Mouse (Mus musculus) embryonic facial prominence, embryonic 13.5 days (tissue): ENCODE results near the gene Pax7. TPM values are rescaled to one million over a fixed set of nuclear protein-coding genes. Genes with fewer than 3 reads are reported as not detected.

Source experiments
- ATAC-seq: fragments of 200-750 bp; cut with Nextera tagmentation; 2 replicates; pipeline ENCODE4 v1.8.0; 2017; ENCODE audit warnings: low read depth; ENCODE audit not compliant: insufficient number of reproducible peaks, insufficient read depth, low FRiP score, low TSS enrichment
- H3K27ac ChIP-seq: fragments of 300-500 bp; sonication (generic); 2 replicates; pipeline ENCODE4 v1.5.1; 2015; ENCODE audit warnings: moderate library complexity, mild to moderate bottlenecking, inconsistent platforms
- H3K27me3 ChIP-seq: fragments of 300-500 bp; sonication (generic); 2 replicates; pipeline ENCODE4 v1.6.1; 2015; ENCODE audit warnings: mild to moderate bottlenecking, inconsistent platforms
- H3K36me3 ChIP-seq: fragments of 300-500 bp; sonication (generic); 2 replicates; pipeline ENCODE4 v1.6.1; 2015; ENCODE audit warnings: mild to moderate bottlenecking, inconsistent platforms
- H3K4me1 ChIP-seq: fragments of 300-500 bp; sonication (generic); 2 replicates; pipeline ENCODE4 v1.6.1; 2015; ENCODE audit warnings: inconsistent platforms
- H3K4me2 ChIP-seq: fragments of 300-500 bp; sonication (generic); 2 replicates; pipeline ENCODE4 v1.6.1; 2015; ENCODE audit warnings: moderate library complexity, mild to moderate bottlenecking, inconsistent platforms
- H3K4me3 ChIP-seq: fragments of 300-500 bp; sonication (generic); 2 replicates; pipeline ENCODE4 v1.5.1; 2015; ENCODE audit warnings: mild to moderate bottlenecking, inconsistent platforms
- H3K9ac ChIP-seq: fragments of 300-500 bp; sonication (generic); 2 replicates; pipeline ENCODE4 v1.6.1; 2015; ENCODE audit warnings: mild to moderate bottlenecking, inconsistent platforms
- H3K9me3 ChIP-seq: fragments of 300-500 bp; sonication (generic); 2 replicates; pipeline ENCODE4 v1.6.1; 2016; ENCODE audit warnings: inconsistent platforms
- WGBS: fragments of 180-500 bp; shearing (Covaris S2); methylation state at CpG from one replicate; pipeline ENCODE4 v1.1.7; 2015; ENCODE audit warnings: mixed read lengths; 5-methylcytosine and 5-hydroxymethylcytosine counted together
- polyA plus RNA-seq: library from polyadenylated mRNA; unstranded; fragments of >200 nt; fragmentation: Nextera tagmentation; extraction: Ambion mirVana; gene quantifications from 2 replicates; pipeline ENCODE4 v1.2.1, GENCODE M21; 2015

Pax7 gene
- polyA plus RNA-seq, 1 experiment from 2014 or later: 2.5 TPM

- Histone ChIP-seq H3K27ac (no peak overlapping the region), H3K4me1 (peaks cover 4% of the 10 kb centered on the region; the same call in 1 of the 2 replicates), H3K27me3 (peaks cover under 1% of the 10 kb centered on the region; the same call in 1 of the 2 replicates), H3K9me3 (no peaks in the 10 kb centered on the region), H3K4me2 (no peak overlapping the region), H3K4me3 (no peak overlapping the region), H3K36me3 (no peaks in the 10 kb centered on the region), H3K9ac (no peak overlapping the region)
- no peak for ATAC-seq
- 85% methylated on average over 11 of the region's 11 CpGs for WGBS
Measured at GRCm38 (mm10) chr4:139703468-139703867, 129.9 kb downstream of the Pax7 start.

DNA sequence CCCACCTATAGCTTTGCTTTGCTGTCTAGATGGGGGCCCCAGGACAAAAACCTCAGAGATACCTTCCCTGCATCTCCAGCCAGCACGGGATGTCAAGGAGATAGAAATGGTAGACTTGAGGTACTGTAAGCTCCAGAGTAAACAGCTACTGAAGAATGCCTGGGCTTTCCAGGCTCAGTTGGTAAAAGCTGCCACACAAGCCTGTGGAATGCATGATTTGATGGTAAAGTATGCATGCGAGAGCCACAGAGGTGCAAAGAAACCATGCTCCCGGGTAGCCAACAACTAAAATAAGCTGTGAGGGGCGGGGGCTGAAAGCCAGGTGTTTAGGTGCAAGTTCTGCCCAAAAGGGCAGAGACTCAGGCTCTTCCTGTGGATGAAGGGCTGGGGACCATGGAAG, 130.4 kb downstream of the Pax7 start:
- Histone ChIP-seq H3K27ac (no peak overlapping the region), H3K36me3 (no peaks in the 10 kb centered on the region), H3K4me1 (peaks cover 10% of the 10 kb centered on the region), H3K9ac (no peak overlapping the region), H3K4me2 (no peak overlapping the region), H3K4me3 (no peak overlapping the region), H3K9me3 (no peaks in the 10 kb centered on the region), H3K27me3 (peaks cover 6% of the 10 kb centered on the region; the same call in 1 of the 2 replicates)
- ATAC-seq: no peak
- WGBS: 69% methylated on average over 4 of the region's 4 CpGs

- Histone ChIP-seq H3K4me3 (no peak overlapping the region), H3K4me1 (peaks cover 16% of the 10 kb centered on the region), H3K9ac (no peak overlapping the region), H3K4me2 (no peak overlapping the region), H3K9me3 (no peaks in the 10 kb centered on the region), H3K36me3 (no peaks in the 10 kb centered on the region), H3K27ac (no peak overlapping the region), H3K27me3 (peaks cover 14% of the 10 kb centered on the region)
- ATAC-seq: no peak
- WGBS: 51% methylated on average over 8 of the region's 8 CpGs
Measured at GRCm38 (mm10) chr4:139698602-139699001, 134.7 kb downstream of the Pax7 start.

GRCm38 (mm10) chr4:139697755-139698154, 135.6 kb downstream of the Pax7 start:
- H3K9ac ChIP-seq: no peak overlapping the region
- no peak overlapping the region for H3K4me2 ChIP-seq

DNA sequence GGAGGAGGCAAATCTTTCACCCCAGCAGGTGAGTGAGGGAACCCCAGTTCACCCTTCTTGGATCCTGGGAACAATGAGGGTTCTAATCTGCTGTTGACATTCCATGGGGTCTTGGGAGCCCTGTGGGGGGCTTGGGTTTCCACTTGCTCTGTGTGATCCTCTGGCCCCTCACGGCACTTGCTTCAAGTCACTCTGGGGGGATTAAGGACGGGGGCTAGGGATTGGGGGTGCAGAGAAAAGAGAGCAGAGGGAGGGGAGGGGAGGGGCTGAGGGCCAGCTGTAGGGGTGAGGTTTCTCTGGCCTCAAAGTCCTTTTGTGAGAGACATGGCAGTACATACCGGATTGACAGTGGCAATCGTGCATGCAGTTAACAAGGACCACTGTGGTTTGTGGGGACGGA, 140.0 kb downstream of the Pax7 start:
- no peak for ATAC-seq
- Histone ChIP-seq H3K9ac (no peak overlapping the region), H3K4me2 (no peak overlapping the region), H3K9me3 (no peaks in the 10 kb centered on the region), H3K4me3 (no peak overlapping the region), H3K4me1 (peaks cover 21% of the 10 kb centered on the region), H3K27ac (no peak overlapping the region), H3K36me3 (no peaks in the 10 kb centered on the region), H3K27me3 (peaks cover 23% of the 10 kb centered on the region)
- 23% methylated on average over 5 of the region's 5 CpGs for WGBS

More at GRCm38 (mm10) chr4:139697755-139698154, 135.6 kb downstream of the Pax7 start:
- H3K4me3 ChIP-seq: no peak overlapping the region
- H3K4me1 ChIP-seq: peaks cover 16% of the 10 kb centered on the region
- no peaks in the 10 kb centered on the region for H3K9me3 ChIP-seq
- H3K27me3 ChIP-seq: peaks cover 16% of the 10 kb centered on the region
- WGBS: 9% methylated on average over 9 of the region's 9 CpGs
- ATAC-seq: no peak
- H3K27ac ChIP-seq: no peak overlapping the region
- no peaks in the 10 kb centered on the region for H3K36me3 ChIP-seq

- H3K36me3 ChIP-seq: no peaks in the 10 kb centered on the region
- 0 out of 2 replicates have a peak overlapping the region, but pooled peaks have one; percentile 40 for H3K9ac ChIP-seq
- no peaks in the 10 kb centered on the region for H3K9me3 ChIP-seq
- H3K4me2 ChIP-seq: no peak overlapping the region
- ATAC-seq: no peak
- peaks cover 11% of the 10 kb centered on the region for H3K4me1 ChIP-seq
- H3K27me3 ChIP-seq: peaks cover 15% of the 10 kb centered on the region; the same call in 1 of the 2 replicates
- 25% methylated on average over 7 of the region's 7 CpGs for WGBS
- no peak overlapping the region for H3K4me3 ChIP-seq
- H3K27ac ChIP-seq: no peak overlapping the region
Measured at GRCm38 (mm10) chr4:139689627-139690269, 143.6 kb downstream of the Pax7 start.

DNA sequence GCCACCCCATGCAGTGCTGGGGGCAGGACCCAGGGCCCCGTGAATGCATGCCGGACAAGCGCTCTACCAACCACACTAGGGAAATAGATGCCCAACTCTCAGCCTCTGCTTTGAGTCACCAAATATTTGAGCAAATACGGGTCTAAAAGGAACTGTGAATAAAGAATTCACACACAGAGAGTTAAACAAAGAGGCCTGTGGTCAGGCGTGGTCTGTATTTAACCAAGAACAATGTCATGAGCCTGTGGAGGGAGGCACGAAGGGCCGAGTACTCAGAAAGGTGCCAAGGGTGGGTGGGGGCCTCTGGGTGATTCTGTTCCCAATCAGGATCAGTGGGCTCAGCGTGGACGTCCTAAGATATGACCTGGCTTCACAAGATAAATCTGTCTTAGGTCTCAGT, 145.3 kb downstream of the Pax7 start:
- no peak overlapping the region for H3K4me3 ChIP-seq
- H3K4me1 ChIP-seq: peaks cover 11% of the 10 kb centered on the region
- H3K9ac ChIP-seq: no peak overlapping the region
- whole genome bisulfite sequencing: 62% methylated on average over 9 of the region's 9 CpGs
- H3K9me3 ChIP-seq: no peaks in the 10 kb centered on the region
- no peak for ATAC-seq
- no peak overlapping the region for H3K27ac ChIP-seq
- H3K27me3 ChIP-seq: peaks cover 8% of the 10 kb centered on the region; the same call in 1 of the 2 replicates
- no peaks in the 10 kb centered on the region for H3K36me3 ChIP-seq
- H3K4me2 ChIP-seq: no peak overlapping the region

Other genes with a start within 250 kb of the Pax7 start
- gene Gm21969, start 230.3 kb downstream of the Pax7 start, polyA plus RNA-seq: not detected in 2 replicates
- gene Aldh4a1, start 210.7 kb downstream of the Pax7 start, polyA plus RNA-seq: 29.5 and 29.6 TPM in 2 replicates
- not detected in 2 replicates for gene Tas1r2, start 180.0 kb downstream of the Pax7 start, polyA plus RNA-seq
- gene Klhdc7a, start 134.5 kb upstream of the Pax7 start, polyA plus RNA-seq: 0.03 and 0.06 TPM in 2 replicates